Mouse (Mus musculus) heart, adult 9 months (tissue): ENCODE measurements around the gene Paip2b.
"Not testable (repeated sequence)": the region's sequence is repeated elsewhere in the genome, so short reads cannot be mapped to it uniquely, and the experiment has no call there.

Experiments
- DNase-seq, 2 experiments: peaks; one replicate each; pipeline ENCODE4 v3.0.0; 2022; ENCODE audit warnings: low spot score in 2 of 2

Paip2b gene

GRCm38 (mm10) chr6:83802033-83802432 lies 29.5 kb downstream of the Paip2b start:
- DNase-seq = no peak

GRCm38 (mm10) chr6:83796686-83797085 lies 34.9 kb downstream of the Paip2b start:
- no peak for DNase-seq

GRCm38 (mm10) chr6:83795492-83795900 lies 36.0 kb downstream of the Paip2b start:
- peak; percentile 31 to 36 for DNase-seq

- DNase-seq = peak; percentile 93 to 95
Observed at GRCm38 (mm10) chr6:83794760-83795296, 36.7 kb downstream of the Paip2b start, which contains the start of gene Nagk. TSS of gene Nagk (plus strand) at chr6:83794982.

GRCm38 (mm10) chr6:83791251-83791890 lies 40.2 kb downstream of the Paip2b start:
- no peak for DNase-seq

- not testable (repeated sequence) for DNase-seq
Observed at GRCm38 (mm10) chr6:83790533-83790932, 41.0 kb downstream of the Paip2b start.

GRCm38 (mm10) chr6:83788554-83788953 lies 43.0 kb downstream of the Paip2b start:
- no peak for DNase-seq

- DNase-seq = no peak
Observed at GRCm38 (mm10) chr6:83786426-83786825, 45.1 kb downstream of the Paip2b start.

GRCm38 (mm10) chr6:83779026-83779425 lies 52.5 kb downstream of the Paip2b start:
- DNase-seq = peak; percentile 45 to 53

GRCm38 (mm10) chr6:83778306-83778705 lies 53.2 kb downstream of the Paip2b start:
- no peak for DNase-seq

GRCm38 (mm10) chr6:83775638-83776293 lies 55.8 kb downstream of the Paip2b start, which contains the start of gene Tex261:
TSS of gene Tex261 (minus strand) at chr6:83775813.
- DNase-seq = peak; percentile 89

- DNase-seq = peak in 1 of 2 experiments; percentile 24
Observed at GRCm38 (mm10) chr6:83774781-83775563, 56.6 kb downstream of the Paip2b start.

GRCm38 (mm10) chr6:83774126-83774525 lies 57.4 kb downstream of the Paip2b start:
- no peak for DNase-seq

GRCm38 (mm10) chr6:83768485-83768884 lies 63.1 kb downstream of the Paip2b start:
- peak in 1 of 2 experiments; percentile 29 for DNase-seq

GRCm38 (mm10) chr6:83766982-83767381 lies 64.6 kb downstream of the Paip2b start:
- DNase-seq = peak; percentile 24 to 33

GRCm38 (mm10) chr6:83762880-83763431 lies 68.6 kb downstream of the Paip2b start:
- no peak for DNase-seq

- no peak for DNase-seq
Observed at GRCm38 (mm10) chr6:83762344-83762743, 69.2 kb downstream of the Paip2b start, which contains the start of gene Ankrd53. TSS of gene Ankrd53 (plus strand) at chr6:83762644.

- DNase-seq = no peak
Observed at GRCm38 (mm10) chr6:83756051-83756450, 75.5 kb downstream of the Paip2b start.
